Mouse (Mus musculus) liver, adult (tissue): ENCODE measurements around the gene Senp3.

Source experiments
- GATA4 ChIP-seq: IDR thresholded peaks from 2 replicates; pipeline ENCODE4 v1.6.1; 2014; ENCODE audit warnings: mild to moderate bottlenecking, low read length; ENCODE audit not compliant: insufficient replicate concordance

Senp3 gene

DNA sequence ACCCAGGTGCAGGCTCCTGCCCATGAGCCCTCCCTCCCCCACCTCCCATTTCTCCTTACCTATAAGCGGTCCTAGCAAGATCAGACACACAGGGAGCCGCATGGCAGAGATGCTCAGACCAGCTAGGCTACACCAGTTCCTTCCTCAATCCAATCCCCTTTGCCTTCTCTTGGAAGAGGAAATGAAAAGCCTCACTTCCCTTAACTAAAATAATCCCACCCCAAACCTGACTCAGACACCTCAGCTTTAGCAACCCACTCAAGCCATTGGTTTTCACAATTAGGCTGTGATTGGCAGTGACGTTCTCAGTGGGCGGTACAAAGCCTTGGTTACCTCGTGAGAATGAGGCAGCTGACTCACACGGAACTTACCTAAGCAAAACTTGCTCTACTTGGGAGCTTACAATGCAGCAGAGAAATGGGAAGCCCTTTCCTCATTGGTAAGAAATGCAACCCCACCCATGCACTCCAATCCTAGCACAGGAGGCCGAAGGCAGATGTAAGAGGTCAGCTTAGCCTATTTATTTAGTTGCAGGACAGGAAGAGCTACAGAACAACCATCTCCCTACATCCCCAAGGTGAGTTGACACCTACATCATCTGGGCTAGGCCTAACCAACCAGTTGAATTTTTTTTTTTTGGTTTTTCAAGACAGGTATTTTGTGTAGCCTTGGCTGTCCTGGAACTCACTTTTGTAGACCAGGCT lies 15.8 kb downstream of the Senp3 start, which contains the start of gene Cd68:
Gene Cd68, minus strand, starts transcription at position 193 of the 704 bp plus-strand sequence.
- no peak for TF ChIP-seq GATA4

- no peak for TF ChIP-seq GATA4
These were observed 16.4 kb downstream of the Senp3 start for GRCm38 (mm10) chr11:69665457-69665960.

DNA sequence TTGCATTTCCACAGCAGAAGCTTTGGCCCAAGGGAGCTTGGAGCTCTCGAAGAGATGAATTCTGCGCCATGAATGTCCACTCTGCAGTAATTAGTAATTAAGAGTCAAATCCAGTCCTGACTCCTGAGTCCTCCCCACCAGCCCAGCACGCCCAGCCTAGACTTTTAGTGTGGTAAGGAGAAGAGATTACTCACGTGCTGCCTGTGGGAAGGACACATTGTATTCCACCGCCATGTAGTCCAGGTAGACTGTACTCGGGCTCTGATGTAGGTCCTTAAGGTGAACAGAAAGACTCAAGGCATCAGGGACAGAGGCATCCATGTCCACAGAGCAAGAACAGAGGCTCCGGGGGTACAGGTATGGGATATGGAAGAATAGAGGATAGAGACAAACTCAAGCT lies 17.0 kb downstream of the Senp3 start:
- no peak for TF ChIP-seq GATA4

- TF ChIP-seq GATA4, result no peak
These were observed 18.1 kb downstream of the Senp3 start for GRCm38 (mm10) chr11:69663795-69664194.

DNA sequence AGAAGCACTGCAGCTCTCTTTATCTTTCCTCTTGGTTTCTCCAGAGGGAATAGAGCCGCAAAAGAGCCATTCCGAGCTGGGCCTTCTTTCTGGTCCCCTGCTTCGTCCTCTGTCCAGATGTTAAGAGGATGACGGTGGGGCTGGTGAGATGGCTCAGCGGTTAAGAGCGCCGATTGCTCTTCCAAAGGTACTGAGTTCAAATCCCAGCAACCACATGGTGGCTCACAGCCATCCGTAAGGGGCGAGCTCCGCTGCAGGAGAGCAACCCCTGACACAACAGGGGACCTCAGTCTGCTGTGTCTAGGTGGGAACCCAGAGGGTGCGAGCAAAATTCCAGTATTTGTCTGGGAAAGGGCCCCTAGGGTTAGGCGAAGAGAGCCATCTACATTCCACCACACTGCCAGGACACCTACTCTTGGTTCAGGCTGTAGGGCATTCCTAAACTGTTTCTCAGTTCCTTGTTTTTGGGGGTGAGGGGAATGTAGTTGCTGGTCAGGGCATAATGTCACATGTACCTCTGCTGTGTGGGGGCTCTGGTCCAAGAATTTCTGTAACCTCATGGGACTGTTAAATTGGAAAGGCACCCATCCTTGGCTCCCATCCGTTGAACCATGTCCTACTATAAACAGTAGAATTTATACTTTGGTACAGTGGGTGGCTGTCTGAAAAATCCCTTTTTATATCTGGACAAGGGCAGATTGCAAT lies 18.8 kb downstream of the Senp3 start:
- TF ChIP-seq GATA4, result no peak

DNA sequence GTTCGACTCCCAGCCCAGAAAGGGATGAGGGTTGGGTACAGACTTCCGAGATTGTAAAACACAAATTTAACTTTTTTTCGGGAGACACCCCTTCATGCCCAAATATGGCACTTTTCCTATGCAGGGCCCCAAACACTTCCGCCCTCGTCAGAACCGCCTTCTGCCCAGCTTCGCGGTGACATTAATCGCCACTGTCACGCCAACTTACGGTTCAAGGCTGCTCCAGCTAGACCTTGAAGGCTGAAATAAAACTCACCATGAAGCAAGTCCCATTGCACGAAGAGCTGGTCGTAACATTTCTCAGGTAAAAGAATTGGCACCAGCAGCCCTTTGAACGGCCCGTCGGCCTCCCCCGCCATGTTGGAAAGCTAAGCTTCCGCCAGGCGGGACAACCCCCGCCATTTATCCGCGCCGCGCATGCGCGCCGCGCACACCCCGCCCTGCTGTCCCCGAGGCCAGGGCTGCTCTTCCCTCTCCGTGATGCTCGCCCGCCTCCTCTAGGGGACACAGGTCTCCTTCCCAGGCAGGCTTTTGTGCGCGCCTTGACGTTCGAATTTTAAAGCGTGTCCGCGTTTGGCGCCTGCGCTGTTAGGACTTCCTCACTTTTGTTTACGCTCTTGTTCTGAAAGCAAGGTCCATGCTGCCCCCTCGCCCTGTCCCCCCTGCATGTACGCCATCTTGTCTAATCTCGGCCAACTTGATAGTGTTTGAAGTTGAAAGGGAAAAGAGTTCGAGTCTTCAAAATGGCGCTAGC lies 19.5 kb downstream of the Senp3 start, which contains the start of gene Mpdu1:
Gene Mpdu1, minus strand, starts transcription at position 430 of the 754 bp plus-strand sequence.
- TF ChIP-seq GATA4, result peak; percentile 31; the same call in 1 of the 2 replicates

- no peak for TF ChIP-seq GATA4
These were observed 20.5 kb downstream of the Senp3 start for GRCm38 (mm10) chr11:69661221-69661881.

DNA sequence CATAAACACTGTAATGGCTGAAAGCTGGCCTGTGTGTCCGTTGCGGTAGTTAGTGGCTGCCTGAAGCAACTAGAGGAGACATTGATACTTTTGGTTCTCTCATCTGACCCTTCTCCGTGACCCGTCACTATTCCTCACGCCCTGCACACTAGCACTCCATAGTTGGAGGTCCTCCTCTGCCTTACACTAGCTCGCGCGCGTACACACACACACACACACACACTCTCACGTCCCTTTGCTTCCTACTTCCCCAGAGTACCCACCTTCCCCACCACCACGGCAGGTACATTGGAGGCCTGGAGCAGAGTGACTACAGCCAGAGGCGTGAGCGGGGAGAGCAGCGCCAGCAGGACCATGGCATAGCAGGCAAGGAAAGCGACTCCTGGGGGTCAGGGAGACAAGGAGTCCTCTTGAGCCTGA lies 24.4 kb downstream of the Senp3 start:
- no peak for TF ChIP-seq GATA4

- TF ChIP-seq GATA4, result no peak
These were observed 25.0 kb downstream of the Senp3 start for GRCm38 (mm10) chr11:69656617-69657461.

DNA sequence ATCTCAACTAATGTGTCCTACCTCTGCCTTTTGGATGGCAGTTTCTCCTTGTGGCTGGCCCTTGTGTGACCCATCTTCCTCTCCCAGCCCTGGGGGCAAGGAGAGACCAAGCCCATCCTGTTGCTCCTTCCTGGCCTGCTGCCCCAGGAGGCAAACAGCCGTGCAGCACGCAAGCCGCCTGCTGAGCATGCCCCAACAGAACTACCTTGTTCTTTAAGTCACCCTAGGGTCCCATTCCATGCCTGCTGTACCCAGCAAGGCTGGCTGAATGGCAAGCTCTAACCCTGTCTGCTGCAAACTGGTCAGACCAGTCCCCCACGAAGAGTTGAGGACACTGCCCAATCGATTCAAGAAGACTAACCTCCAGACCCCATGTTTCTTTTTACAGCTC lies 25.8 kb downstream of the Senp3 start:
- no peak for TF ChIP-seq GATA4

- no peak for TF ChIP-seq GATA4
These were observed 26.4 kb downstream of the Senp3 start, which contains the start of gene Sox15 for GRCm38 (mm10) chr11:69655264-69656064. Sox15 (plus strand) TSS chr11:69655314.

DNA sequence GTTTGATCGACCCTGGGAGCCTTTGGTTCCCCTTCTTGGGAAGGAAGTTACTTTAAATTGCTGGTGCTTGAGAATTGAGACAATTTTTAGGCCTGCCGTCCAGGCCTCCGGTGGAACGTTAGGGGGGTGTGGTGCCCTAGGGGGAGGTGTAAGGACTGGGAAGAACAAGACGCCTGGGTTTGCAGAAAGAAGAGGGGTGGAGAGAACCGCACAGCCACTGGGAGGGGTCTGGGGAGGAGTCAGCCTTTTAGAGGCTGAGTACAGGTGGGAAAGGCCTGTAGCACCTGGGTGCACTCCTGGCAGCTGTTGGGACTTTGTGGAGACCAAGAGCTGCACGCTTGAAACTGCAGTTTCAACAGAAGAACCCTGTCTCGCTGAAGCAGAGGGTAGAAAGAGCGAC lies 27.1 kb downstream of the Senp3 start:
- no peak for TF ChIP-seq GATA4

- no peak for TF ChIP-seq GATA4
These were observed 28.5 kb downstream of the Senp3 start for GRCm38 (mm10) chr11:69653399-69653798.
